Comparison of ENCODE assay signal across 12 mouse cellular contexts in the genomic region with DNA sequence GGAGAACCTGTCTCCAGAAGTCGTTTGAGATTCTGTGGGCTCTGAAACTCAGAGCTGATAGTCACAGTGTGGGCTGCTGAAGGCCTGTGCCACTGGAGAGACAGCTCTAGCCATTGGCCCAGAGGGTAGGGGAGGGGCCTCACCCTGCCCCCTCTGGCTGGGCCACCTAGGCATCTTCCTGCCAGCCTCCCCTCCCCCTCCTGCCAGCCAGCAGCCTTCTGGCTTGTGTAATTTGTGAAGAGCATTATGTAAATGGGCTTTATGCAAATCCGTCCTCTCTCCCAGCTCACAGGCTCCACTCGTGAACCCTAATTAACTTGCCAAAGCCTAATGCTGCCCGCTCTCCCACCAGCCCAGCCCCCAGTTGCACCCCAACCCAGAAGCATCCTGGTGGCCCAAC.
A peak's percentile ranks its signal among the peaks of the same experiment; 100 is the strongest.
DNase-seq lines count a peak whose midpoint lies in the region; ATAC-seq and TF ChIP-seq lines count a peak whose summit lies in the region.
"Had no signal": no experiment of that assay in that cellular context is flagged by ENCODE, and none has a peak within 500 bp of the region (broad histone marks: within the 10 kb centered on the region; RNA-seq: fewer than 3 reads in every experiment).

No protein-coding gene starts in this region.

- H3K9ac ChIP-seq in forebrain, embryonic 13.5 days: no peak overlapping the region
- H3K9ac ChIP-seq in hindbrain, postnatal 0 days (replicated peaks; ENCODE audit: low read length): no peak overlapping the region
- no peak overlapping the region for H3K9ac ChIP-seq in neural tube, embryonic 12.5 days
- no peak overlapping the region for H3K9ac ChIP-seq in liver, embryonic 11.5 days (ENCODE audit: low read depth, low read length)
- H3K9ac ChIP-seq: lung, embryonic 15.5 days had no signal

- no peak for TF ChIP-seq POLR2A in lung, adult 2 months (IDR thresholded peaks at IDR 0.05; ENCODE audit: borderline replicate concordance, extremely low read depth, low read depth, low read length)

- H3K36me3 ChIP-seq in forebrain, embryonic 13.5 days (ENCODE audit: poor library complexity, severe bottlenecking): no peaks in the 10 kb centered on the region
- no peaks in the 10 kb centered on the region for H3K36me3 ChIP-seq in hindbrain, postnatal 0 days (ENCODE audit: insufficient read depth, low read length)
- H3K36me3 ChIP-seq in neural tube, embryonic 12.5 days: no peaks in the 10 kb centered on the region
- no peaks in the 10 kb centered on the region for H3K36me3 ChIP-seq in liver, embryonic 11.5 days (ENCODE audit: control insufficient read depth, insufficient read depth, low read length)
- H3K36me3 ChIP-seq: lung, embryonic 15.5 days had no signal

- ATAC-seq in forebrain, embryonic 13.5 days: peak; percentile 94
- peak; percentile 52; the same call in 1 of the 2 replicates for ATAC-seq in hindbrain, postnatal 0 days
- ATAC-seq in neural tube, embryonic 12.5 days (ENCODE audit: low FRiP score, low read depth): peak; percentile 84
- ATAC-seq in liver, embryonic 11.5 days (replicated peaks; ENCODE audit: low FRiP score): no peak

- no peaks in the 10 kb centered on the region for H3K27me3 ChIP-seq in forebrain, embryonic 13.5 days
- no peaks in the 10 kb centered on the region for H3K27me3 ChIP-seq in hindbrain, postnatal 0 days (ENCODE audit: insufficient read depth, low read length)
- peaks cover 5% of the 10 kb centered on the region; the same call in 1 of the 2 replicates for H3K27me3 ChIP-seq in neural tube, embryonic 12.5 days (replicated peaks)
- no peaks in the 10 kb centered on the region for H3K27me3 ChIP-seq in liver, embryonic 11.5 days (replicated peaks; ENCODE audit: control insufficient read depth, insufficient read depth, low read length)
- H3K27me3 ChIP-seq: CH12.LX; lung, embryonic 15.5 days had no signal

- peak overlapping the region; percentile 30 for H3K4me2 ChIP-seq in forebrain, embryonic 13.5 days
- no peak overlapping the region for H3K4me2 ChIP-seq in hindbrain, postnatal 0 days (ENCODE audit: low read depth, low read length)
- H3K4me2 ChIP-seq in neural tube, embryonic 12.5 days (replicated peaks): 0 out of 2 replicates have a peak overlapping the region, but pooled peaks have one; percentile 9
- H3K4me2 ChIP-seq in liver, embryonic 11.5 days: no peak overlapping the region
- H3K4me2 ChIP-seq: lung, embryonic 15.5 days had no signal

- TF ChIP-seq CTCF in hindbrain, postnatal 0 days (IDR thresholded peaks at IDR 0.05; ENCODE audit: low read depth): no peak
- no peak for TF ChIP-seq CTCF in lung, adult 2 months (IDR thresholded peaks at IDR 0.05; ENCODE audit: insufficient read depth, low read length)

- peak; percentile 58 for DNase-seq in brain, adult 2 months (ENCODE audit: low read depth, low spot score)
- DNase-seq in hindbrain, postnatal 0 days (ENCODE audit: low spot score): peak; percentile 58
- DNase-seq in testis, postnatal 14 days (ENCODE audit: low spot score): no peak
- no peak for DNase-seq in liver, embryonic 11.5 days (ENCODE audit: low spot score)
- DNase-seq in lung, adult 2 months: no peak
- DNase-seq: heart, adult 2 months; heart, postnatal 4 days; kidney, postnatal 10 days had no signal

- 5% methylated on average over 4 of the region's 4 CpGs for WGBS in forebrain, embryonic 13.5 days
- 12% methylated on average over 4 of the region's 4 CpGs for WGBS in hindbrain, postnatal 0 days
- 28% methylated on average over 4 of the region's 4 CpGs for WGBS in neural tube, embryonic 12.5 days
- 31% methylated on average over 4 of the region's 4 CpGs for WGBS in liver, embryonic 11.5 days
- WGBS in lung, adult 2 months: 40% methylated on average over 4 of the region's 4 CpGs

- no peak overlapping the region for H3K4me3 ChIP-seq in forebrain, embryonic 13.5 days
- no peak overlapping the region for H3K4me3 ChIP-seq in hindbrain, postnatal 0 days (ENCODE audit: low read length)
- no peak overlapping the region for H3K4me3 ChIP-seq in neural tube, embryonic 12.5 days
- no peak overlapping the region for H3K4me3 ChIP-seq in liver, embryonic 11.5 days (ENCODE audit: low read depth, low read length)
- no peak overlapping the region for H3K4me3 ChIP-seq in lung, adult 2 months (replicated peaks; ENCODE audit: extremely low read depth, low read depth, low read length)
- H3K4me3 ChIP-seq: heart, adult 2 months; lung, embryonic 15.5 days had no signal

- H3K4me1 ChIP-seq in forebrain, embryonic 13.5 days: peaks cover 50% of the 10 kb centered on the region
- H3K4me1 ChIP-seq in hindbrain, postnatal 0 days (ENCODE audit: insufficient read depth, low read length): peaks cover 18% of the 10 kb centered on the region
- H3K4me1 ChIP-seq in neural tube, embryonic 12.5 days: peaks cover 39% of the 10 kb centered on the region
- no peaks in the 10 kb centered on the region for H3K4me1 ChIP-seq in liver, embryonic 11.5 days (replicated peaks; ENCODE audit: control insufficient read depth, insufficient read depth, low read length)
- no peaks in the 10 kb centered on the region for H3K4me1 ChIP-seq in lung, adult 2 months (ENCODE audit: control insufficient read depth, insufficient read depth, low read length)
- H3K4me1 ChIP-seq: lung, embryonic 15.5 days had no signal

- peak overlapping the region; percentile 86 for H3K27ac ChIP-seq in forebrain, embryonic 13.5 days
- no peak overlapping the region for H3K27ac ChIP-seq in hindbrain, postnatal 0 days
- H3K27ac ChIP-seq in neural tube, embryonic 12.5 days: peak overlapping the region; percentile 47; the same call in 1 of the 2 replicates
- no peak overlapping the region for H3K27ac ChIP-seq in liver, embryonic 11.5 days (ENCODE audit: low read depth, low read length)
- H3K27ac ChIP-seq: heart, adult 2 months; lung, embryonic 15.5 days had no signal

- no peaks in the 10 kb centered on the region for H3K9me3 ChIP-seq in forebrain, embryonic 13.5 days (replicated peaks)
- no peaks in the 10 kb centered on the region for H3K9me3 ChIP-seq in hindbrain, postnatal 0 days (ENCODE audit: low read length)
- H3K9me3 ChIP-seq in neural tube, embryonic 12.5 days: no peaks in the 10 kb centered on the region
- H3K9me3 ChIP-seq in liver, embryonic 11.5 days (ENCODE audit: control insufficient read depth, low read length): no peaks in the 10 kb centered on the region
- H3K9me3 ChIP-seq: lung, embryonic 15.5 days had no signal

Comparison
In these comparisons a context has a peak if more than half of its experiments do, and no peak if none do; other contexts are left out.
1. DNase-seq: peak in brain, adult 2 months (single experiment) and hindbrain, postnatal 0 days (single experiment); none in testis, postnatal 14 days (single experiment), liver, embryonic 11.5 days (single experiment) and lung, adult 2 months (single experiment).
2. H3K27ac ChIP-seq: peak in forebrain, embryonic 13.5 days (single experiment) and neural tube, embryonic 12.5 days (single experiment); none in hindbrain, postnatal 0 days (single experiment) and liver, embryonic 11.5 days (single experiment).
3. H3K4me2 ChIP-seq: peak in forebrain, embryonic 13.5 days (single experiment) and neural tube, embryonic 12.5 days (single experiment); none in hindbrain, postnatal 0 days (single experiment) and liver, embryonic 11.5 days (single experiment).